Mouse (Mus musculus): ENCODE data around the gene Anapc10.

DNA sequence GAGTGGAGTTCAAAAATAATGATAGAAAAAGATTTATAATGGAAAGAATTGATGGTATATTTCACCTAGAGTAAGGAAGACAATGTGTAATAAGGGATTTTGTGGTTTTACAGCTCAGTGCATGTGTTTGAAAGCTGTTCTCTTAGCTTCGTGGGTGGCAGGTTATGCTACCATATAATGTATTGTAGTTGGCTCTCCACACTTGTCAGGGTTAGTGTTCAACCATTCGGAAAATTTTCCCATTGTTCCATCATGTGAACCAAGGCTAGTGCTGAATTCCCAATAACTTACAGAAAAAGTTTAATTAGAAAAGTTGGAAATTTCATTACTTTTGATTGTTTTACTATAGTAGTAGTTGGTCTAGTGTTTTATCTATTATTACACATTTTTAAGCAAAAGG, 36.6 kb downstream of the Anapc10 start:
- TF ChIP-seq CTCF (conservative IDR thresholded peaks at IDR 0.05; ENCODE audit: insufficient read depth, insufficient read length, low read depth, low read length) (no peak), POLR2A (IDR thresholded peaks at IDR 0.05; ENCODE audit: low read depth, low read length) (no peak)
